Mouse (Mus musculus) urinary bladder, postnatal 14 days (tissue): Measurements from ENCODE around the gene Ubac1.

Source experiments
- DNase-seq: peaks from one replicate; pipeline ENCODE4 v3.0.0; 2021; ENCODE audit warnings: low spot score

Gene Ubac1

DNA sequence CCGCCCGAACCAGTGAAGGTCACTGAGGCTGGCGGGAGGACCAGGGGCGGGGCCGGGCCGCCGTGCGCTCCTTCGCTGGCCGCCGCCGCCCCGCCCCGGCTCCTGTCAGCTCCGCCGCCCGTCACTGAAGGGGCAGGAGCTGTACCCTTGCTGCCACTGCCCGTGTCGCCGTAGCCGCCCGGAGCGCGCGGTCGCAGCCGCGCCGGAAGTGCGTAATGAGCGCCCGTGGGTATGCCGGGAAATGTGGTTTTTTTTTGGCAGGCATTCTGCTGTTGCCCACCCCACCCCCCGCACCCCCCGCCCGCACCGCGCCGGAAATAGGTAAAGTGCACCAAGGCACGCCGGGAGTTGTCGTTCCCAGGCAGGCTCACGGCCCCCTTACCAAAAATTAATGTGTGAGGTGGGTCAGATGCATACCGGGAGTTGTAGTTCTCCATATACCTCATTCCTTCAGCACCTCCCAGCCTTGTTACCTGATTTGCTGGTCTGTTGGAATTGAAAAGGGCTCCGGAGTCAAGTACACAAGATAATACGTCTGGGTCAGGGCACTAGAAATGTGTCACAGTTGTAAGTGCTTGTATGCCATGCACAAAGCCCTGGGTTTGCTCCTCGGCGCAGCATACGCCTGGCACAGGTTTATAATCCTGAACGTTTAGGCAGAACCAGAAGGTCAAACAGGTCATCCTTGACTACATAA, at the start of gene Ubac1:
TSS of gene Ubac1 (minus strand) at position 187 of the 697 bp plus-strand sequence.
- peak; percentile 89 for DNase-seq

DNA sequence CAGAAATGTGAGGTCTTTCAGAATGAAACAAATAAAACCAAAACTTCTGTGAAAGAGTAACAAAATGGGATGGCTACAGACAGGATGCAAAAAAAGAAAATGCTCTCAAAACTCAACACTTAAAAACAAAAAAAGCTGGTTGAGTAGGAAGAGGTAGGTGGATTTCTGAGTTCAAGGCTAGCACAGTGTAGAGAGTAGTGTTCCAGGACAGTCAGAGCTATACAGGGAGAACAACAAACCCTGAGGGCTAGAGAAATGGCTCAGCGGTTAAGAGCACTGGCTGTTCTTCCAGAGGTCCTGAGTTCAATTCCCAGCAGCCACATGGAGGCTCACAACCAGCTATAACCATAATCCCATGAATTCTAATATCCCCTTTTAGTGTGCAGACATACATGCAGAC, 47.0 kb upstream of the Ubac1 start:
- no peak for DNase-seq

DNA sequence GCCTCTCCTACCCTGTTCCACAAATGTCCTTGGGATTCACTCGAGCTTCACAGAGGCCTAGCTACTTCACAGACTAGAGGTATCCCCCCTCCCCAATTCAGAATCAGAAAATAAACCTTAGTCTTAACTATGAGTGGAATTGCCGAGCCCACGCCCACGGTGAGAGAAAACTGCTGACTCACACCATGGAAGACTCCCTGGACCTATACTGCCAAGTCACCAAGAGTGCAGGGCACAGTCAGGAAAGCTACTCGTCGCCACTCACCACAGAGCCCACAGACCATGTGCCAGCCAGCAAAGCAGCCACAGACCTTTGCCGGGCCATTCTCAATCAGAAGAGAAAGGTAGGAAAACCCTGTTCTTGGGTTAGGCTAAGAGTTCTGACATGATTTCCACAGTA, 46.6 kb upstream of the Ubac1 start:
- no peak for DNase-seq

DNA sequence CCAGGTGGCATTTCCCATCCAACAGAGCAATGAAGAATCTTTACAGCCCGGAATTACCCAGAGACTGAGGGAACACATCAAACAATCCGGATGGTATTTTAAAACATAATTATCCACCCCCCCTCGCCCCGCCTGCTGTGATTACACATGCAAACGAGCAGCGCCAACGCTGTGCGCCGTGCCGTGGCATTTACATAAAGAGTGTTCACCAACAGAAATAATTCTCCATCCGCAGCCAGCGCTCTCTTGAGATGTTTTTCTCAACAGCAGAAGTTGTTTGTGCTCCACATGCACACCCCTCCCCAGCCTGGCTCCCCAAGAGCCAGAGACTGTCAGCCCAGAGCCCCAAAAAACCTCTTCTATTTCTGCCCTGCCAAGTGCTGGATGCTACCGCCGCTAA, 45.0 kb upstream of the Ubac1 start:
- no peak for DNase-seq

DNA sequence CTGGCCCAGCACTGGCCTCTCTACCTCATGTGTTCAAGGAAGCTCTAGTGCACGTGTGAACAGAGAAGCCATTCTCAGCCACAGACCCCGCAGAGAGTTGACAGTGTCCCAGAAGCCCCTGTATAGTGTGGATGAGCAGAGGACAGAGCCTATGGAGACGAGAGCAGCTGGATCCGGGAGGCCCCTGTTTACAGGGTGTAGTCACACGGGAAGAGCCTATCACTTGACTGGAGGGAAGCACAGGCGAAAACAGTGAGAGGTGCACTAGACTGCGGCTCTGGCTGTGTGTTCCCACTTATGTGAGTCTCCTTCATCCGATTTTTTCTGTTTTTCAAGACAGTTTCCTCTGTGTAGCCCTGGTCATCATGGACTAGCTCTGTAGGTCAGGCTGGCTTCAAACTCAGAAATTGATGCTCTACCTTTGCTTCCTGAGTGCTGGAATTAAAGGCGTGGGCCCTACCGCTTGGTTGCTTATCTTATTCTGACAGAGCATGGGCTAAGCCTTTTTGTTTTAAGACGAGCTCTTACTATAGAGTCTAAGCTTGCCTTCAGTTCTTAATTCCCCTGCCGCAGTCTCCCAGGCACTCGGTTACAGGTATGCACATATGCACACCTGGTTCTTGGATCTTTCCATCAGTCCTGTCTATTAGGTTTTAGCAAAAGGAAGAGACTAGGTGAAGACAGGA, 41.3 kb upstream of the Ubac1 start:
- DNase-seq, result no peak

DNA sequence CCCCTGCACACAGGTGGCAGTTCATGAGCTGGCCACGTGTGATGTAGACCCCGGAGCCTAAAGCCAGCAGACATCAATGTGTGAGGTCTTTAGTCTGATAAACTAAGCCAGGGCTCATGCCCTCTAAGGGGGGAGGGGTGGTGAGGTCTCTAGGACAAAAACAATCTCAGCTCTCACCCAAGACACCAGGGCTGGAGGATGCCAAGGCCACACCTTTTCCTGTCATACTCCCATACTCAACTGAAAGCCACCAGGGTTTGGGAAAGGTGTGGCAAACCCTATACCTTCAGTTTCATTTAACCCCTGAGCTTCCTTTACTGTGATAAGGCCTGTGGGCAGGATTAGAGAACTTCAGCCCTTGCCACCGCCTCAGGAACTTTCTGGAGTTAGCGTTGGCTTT, 40.7 kb upstream of the Ubac1 start:
- no peak for DNase-seq

DNA sequence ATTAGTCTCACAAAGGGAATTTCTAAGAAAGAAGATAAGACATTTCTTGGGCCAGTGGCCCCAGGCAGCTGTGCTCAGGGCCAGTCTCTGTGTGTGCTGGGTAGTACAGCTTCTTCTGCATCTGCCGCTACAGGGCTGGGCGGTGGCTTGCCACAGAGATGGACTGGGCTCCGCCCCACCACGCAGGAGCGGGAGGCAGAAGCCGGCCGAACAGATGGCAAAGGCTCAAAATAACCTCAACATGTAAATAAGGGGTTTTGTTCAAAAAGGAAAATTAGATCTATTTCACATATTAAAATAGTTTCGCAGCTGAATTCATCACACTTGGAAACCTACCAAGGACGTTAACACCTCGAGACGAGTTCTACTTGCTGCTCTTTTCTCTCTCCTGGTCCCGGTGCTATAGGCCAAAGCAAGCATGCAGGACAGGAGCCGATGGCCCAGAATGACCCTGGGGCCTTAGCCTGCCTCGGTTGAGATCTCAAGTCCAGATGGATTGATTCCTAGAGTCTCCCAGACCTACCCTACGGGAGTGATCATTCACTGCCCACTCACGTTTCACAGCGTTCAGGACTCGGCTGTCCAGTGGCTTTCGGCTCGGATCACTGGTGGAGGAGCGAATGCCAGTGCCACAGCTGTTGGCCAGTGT, 39.6 kb upstream of the Ubac1 start:
- DNase-seq, result no peak

DNA sequence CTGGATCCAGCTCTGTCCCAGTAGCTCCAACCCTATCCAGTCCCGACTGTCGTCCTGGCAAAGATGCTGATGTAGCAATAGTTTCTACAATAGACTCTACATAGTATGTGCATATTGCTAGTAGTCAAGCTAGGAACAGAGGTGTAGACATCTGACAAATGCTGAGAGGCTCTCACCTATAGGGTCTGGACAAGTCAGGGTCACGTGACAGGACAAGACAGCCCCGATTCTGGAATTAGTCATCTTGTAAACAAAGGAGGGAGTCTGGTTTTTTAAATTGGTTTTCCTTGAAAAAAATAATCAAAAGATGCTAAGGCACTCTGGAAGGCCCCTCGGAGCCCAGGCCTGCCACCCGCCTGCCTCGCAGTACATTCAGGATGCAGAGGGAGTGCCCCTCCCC, 35.5 kb upstream of the Ubac1 start:
- no peak for DNase-seq

DNA sequence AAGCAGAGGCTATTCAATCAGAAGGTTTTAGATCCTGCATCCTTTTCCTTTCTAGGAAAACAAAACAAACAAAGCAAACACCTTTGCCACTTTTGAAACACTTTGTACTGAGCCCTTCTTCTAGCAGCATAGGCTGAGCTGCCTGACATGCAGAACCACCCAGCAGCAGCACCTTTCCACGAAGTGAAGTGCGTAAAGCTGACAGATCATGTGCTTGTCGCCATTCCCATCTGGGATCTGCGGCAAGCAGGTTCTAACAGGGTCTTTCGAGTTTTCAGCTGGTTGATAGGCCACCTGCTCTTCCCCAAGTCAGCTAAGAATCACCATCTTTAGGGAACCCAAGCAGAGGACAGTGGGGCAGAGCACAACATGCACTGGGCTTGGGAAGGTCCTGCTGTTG, 34.7 kb upstream of the Ubac1 start:
- DNase-seq, result no peak

DNA sequence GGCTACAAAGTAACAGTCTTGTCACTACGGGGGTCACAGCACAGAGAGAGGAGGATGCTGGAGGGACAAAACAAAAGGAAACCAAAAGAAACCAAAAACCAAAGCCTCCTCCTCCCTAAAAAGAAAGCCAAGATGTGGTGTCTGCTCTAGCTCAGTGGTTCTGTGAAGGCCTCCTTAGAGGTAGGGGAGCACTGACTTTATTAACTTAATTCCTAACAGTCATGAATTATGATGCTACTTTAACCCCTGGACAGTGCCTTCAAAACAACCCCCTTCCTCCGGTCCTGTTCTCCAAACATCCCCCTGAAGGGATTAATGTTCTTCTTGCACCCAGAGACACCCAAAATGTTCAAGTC, 34.2 kb upstream of the Ubac1 start:
- DNase-seq, result no peak

DNA sequence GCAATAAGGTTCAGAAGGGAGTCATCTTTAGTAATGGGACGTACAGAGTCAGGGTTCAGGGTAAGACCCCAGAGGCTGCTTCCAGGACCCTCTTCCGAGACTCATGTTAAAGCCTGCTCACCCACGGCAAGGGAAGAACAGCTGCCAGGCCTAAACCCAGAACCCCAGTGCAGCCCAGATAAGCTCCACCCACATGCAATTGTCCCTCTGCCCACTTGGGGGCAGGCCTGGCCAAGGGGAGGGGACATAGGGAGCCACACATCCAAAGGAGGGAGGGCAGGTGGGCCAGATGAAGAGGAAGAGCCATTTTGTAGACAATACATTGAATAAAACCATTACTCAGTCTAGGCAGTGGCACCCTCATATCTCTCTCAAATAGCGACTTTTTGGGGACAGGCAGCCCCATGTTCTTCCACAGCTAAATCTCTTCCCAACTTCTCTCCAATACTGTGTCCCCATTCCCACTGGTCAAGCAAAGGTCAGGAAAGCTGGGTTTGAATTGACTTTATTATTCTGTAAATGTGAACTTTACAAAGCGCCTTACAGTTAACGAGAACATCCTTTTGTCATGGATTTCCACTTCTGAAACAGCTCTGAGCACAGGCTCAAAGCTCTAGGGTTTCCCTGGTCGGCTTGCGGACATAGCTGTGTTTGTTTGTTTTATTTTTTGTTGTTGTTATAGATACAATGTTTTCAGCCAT, 33.6 kb upstream of the Ubac1 start:
- peak; percentile 67 for DNase-seq

DNA sequence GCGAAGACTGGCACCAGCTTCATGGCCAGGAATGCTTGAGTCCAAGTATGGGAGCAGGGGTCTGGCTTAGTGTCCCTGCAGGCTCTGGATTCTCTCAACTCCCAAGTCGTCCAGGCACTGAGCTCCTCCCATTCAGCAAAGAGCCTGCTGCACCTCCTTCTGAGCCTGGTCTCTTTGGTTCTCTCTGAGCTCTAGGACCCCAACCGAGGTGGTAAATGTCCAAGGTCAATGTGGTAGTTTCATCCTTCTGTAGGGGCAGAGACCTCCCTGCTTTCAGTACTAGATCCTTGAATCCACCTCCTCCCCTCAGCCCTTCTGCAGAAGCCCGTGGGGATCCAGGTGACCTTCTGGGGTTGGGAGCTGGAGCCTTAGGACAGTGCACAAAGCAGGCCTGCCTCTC, 31.3 kb upstream of the Ubac1 start:
- no peak for DNase-seq

DNA sequence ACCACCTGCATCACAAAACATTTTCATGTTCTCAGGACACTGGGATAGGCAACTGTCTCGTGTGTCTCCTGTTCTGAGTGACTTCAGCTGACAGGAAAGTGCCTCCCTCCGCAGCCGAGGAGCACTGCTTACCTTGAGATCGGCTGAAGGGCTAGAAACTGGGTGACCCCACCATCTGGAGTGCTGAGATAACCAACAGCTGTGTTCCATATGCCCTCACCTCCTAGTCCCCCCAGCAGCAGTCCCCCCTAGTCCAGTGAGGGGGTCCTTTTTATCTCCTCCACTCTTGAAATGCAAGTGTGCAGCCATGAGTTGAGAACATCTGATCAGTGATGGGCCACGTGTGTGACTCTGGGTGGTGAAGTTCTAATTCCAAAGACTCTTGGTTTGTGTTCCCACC, 27.3 kb upstream of the Ubac1 start:
- DNase-seq, result no peak

DNA sequence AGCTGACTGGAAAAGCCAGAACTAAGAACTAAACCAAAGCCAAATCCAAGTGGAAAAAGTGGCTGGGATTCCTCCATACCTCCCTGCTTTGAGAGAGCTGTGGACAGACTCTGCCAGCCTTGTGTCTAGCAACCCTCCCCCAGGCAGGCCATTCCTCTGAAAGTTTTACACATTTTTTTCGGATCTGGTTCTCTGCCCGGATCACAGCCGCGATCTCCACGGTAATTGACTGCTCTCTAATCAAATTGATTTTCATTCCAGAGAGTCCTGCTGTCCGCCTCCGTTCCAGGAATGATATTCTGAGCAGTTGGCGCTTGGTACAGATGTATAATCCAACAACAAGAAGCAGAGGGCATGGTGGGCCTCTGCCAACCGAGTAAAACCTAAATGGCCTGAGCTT, 22.7 kb upstream of the Ubac1 start:
- DNase-seq, result no peak

DNA sequence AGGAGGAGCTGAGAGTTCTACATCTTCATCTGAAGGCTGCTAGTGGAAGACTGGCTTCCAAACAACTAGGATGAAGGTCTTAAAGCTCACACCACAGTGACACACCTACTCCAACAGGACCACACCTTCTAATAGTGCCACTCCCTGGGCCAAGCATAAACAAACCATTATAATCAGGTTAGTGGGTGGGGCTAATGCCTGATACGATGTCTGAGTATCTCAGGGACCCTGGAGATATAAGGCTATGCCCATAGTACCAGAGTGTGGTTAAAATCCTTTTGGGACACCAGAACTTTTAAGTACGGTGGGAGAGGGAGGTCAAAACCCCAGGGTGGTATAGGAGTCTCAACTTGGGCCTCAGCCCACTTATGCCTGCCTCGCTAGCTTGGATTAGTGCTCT, 21.1 kb upstream of the Ubac1 start:
- DNase-seq, result no peak

DNA sequence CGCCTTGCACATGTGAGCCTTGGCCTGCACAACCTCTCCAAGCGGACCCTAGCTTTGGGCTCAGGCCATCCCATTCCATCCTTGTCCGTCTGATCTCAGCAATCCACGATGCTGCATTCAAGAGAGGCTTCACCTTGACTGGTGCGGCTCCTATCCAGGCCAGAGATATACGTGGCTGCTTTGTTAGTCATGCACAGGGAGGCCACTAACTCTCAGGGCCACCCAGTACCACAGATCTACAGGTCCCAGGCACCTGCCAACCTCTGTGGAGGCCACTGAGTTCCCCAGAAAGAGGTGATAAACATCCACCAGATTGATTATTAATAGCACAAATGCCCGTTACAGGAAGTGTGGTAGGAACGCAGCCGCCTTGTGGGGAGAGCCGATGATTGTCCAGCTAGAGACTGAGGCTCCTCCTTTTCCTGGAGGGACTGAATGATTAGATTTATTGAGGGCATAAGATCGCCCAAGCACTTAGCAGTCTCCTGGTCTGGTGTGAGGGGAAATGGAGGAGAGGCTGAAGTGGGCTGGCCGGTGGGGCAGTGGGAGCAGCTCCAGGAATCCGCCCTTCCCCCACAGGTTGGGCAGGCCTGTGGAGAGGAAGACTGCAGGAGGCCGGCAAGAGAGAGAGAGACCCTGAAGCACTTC, 19.7 kb upstream of the Ubac1 start:
- no peak for DNase-seq

DNA sequence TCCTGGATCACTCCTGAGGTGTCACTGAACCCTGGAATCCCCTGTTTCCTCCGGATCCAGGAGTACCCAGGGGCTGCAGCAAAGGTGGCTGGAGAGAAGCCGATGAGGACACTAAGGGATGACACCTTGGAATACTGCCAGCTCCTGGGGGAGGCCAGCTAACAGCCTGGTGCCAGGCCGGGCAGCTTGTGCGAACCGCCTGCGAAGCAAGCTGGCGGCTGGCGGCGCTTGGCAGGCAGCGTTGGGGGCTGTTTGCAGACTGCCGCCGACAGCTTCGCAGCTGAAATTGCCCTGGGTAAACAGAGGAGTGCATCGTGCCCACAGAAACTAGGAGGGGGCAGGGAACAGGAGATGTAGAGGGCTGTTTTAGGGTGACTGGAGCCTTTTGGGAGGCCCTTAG, 18.4 kb upstream of the Ubac1 start:
- no peak for DNase-seq

DNA sequence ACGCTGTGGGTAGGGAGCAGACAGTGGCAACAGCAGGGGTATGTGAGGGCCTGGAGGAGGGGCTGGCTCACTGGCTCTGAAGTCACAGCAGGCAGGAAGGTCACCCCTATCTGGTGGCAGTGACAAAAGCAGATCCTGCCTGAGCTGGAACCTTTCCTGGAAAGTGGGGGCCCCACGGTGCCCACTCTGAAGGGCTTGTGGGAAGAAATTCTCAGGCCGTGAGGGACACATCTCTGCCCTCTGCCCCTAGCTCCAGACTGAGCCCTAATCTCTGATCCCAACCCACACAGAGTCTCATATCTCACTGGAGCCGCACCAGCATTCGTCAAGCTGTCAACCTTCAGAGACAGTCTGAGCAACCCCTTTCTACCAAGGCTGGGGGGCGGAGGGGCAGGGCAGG, 15.8 kb upstream of the Ubac1 start:
- no peak for DNase-seq

DNA sequence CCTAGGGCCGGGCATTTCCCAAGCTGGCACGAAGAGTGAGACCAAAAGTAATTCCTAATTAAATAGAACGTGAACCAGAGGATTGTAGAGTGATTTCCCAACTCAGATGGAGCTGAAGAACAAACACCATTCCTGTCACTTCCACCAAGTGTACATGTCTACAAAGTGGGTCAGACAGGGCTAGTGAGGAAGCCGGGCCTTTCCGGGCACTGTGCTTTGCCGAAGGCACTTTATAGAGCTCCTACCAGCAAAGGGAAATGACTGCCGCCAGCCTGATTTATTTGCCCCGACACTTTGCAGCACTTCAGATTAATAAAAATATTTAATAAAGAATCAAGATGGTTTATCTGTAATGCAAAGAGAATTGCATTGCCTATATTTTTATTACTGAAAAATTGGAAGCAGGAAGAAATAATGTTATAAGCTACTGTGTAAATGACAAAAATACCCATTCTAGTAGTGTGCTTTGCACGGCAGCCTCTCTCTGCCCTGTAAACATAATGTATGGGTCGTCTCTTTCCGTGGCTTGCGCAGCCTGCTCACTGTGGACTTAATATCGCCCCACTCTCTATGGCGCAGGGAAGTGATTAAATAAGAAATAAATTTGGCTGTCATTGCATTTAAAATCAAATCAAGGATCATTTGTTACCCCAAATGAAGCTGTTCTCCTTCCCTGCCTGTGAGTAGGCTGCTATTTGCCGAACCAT, 12.9 kb upstream of the Ubac1 start:
- no peak for DNase-seq

DNA sequence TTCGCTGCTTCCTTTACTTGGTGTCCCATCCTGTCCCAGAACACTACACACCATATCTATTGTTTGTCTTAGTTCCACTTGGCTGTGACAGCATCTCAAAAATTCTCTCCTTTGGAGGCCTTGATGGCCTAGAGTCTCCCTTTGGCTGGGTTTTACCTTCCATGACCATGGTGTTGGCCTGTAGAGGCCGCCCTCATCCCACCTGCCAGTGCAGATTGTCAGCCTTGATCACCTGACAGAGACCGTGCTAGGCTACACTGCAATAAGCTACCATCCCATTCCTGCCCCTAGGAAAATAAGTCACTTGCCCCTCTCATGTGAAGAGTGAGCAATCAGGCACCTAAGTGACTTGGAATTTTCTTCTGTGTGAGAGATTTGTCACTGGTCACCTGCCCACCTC, 8.7 kb upstream of the Ubac1 start:
- DNase-seq, result no peak

DNA sequence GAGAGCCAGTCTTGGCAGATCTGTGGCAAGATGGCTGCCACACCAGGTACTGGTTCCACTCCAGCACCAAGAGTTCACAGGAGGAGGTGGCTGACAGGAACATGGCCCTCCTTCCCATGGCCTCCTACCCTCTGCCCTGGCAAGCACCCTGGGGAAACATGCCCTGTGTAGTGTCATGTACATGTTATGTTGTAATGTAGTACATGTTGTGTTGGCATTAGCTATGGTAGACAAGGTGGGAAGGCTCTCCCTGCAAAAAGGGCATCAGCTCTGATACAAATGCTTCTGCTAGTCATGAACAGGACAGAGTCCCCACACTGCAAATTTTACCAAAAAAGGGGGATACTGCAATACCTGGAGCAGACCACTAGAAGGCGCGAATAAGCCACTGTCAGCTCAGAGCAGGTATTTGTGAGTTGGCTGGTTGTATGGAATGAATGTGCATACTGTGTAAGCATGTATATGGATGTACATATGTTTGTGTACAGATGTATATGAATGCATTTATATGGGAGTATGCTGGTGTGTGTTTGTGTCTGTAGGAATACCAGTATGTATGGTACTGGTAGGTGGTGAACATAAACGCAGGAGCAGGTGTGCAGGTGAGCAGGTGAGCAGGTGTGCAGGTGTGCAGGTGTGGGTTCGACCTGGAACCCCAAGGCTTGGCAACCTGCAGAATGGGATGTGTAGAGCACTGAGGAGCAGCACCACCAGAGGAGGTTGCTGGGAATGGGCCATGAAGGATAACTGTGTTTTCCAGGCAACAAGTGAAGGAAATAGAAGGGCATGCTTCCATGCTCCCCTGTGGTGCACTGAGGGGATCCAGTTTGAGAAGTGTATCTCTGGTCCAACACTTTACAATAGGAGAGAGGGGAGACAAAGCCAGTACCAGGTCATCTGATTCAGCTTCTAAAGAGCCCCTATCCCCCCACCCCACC, 2.9 kb upstream of the Ubac1 start:
- peak; percentile 16 for DNase-seq
